Comparison of ENCODE assay signal across 23 mouse cellular contexts in the genomic region with DNA sequence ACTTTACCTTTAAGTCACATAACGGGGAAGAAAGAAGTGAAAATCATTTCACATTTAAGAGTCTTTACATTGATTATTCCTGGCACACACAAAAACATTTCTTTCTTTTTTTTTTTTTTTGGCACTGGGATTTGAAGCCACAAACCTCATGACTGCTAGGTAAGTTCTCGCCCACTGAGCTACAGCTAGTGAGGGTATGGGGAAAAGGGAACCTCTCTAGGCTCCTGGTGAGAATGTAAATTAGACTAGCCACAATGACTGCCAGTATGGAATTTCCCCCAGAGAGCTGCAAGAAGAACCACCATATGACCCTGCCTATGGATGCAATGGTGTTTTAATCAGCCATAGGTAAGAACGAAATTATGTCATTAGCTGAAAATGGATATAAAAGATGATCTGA. TPM values are rescaled to one million over a fixed set of nuclear protein-coding genes. Genes with fewer than 3 reads are reported as not detected.
A peak's percentile ranks its signal among the peaks of the same experiment; 100 is the strongest.
DNase-seq lines count a peak whose midpoint lies in the region; ATAC-seq and TF ChIP-seq lines count a peak whose summit lies in the region.
"Had no signal": no experiment of that assay in that cellular context is flagged by ENCODE, and none has a peak within 500 bp of the region (broad histone marks: within the 10 kb centered on the region; RNA-seq: fewer than 3 reads in every experiment).

No protein-coding gene starts in this region.

- no peak overlapping the region; the same call in 1 of the 2 replicates for H3K4me2 ChIP-seq in CH12.LX (ENCODE audit: insufficient read depth, low read depth, poor library complexity, severe bottlenecking)
- H3K4me2 ChIP-seq in forebrain, embryonic 11.5 days (ENCODE audit: low read depth, low read length, severe bottlenecking): no peak overlapping the region

- no peaks in the 10 kb centered on the region for H3K9me3 ChIP-seq in CH12.LX (replicated peaks; ENCODE audit: low read length)
- no peaks in the 10 kb centered on the region for H3K9me3 ChIP-seq in forebrain, embryonic 11.5 days (ENCODE audit: control insufficient read depth, low read length)
- H3K9me3 ChIP-seq: G1E had no signal

- no peak for ATAC-seq in forebrain, embryonic 11.5 days (replicated peaks; ENCODE audit: low FRiP score)
- ATAC-seq: activated CD4-positive, CD25-positive, alpha-beta regulatory T cell, adult 4 months; CD4-positive, CD25-positive, alpha-beta regulatory T cell, adult 4 months; Patski had no signal

- 86% methylated on average over 3 of the region's 3 CpGs for WGBS in forebrain, embryonic 11.5 days

- H3K9ac ChIP-seq in CH12.LX (ENCODE audit: insufficient read depth, low read depth): no peak overlapping the region
- H3K9ac ChIP-seq in forebrain, embryonic 11.5 days (ENCODE audit: low read length): no peak overlapping the region

- peaks cover 10 to 41% of the 10 kb centered on the region in 2 experiments; a peak in 3 of 4 replicates for H3K4me1 ChIP-seq in CH12.LX (ENCODE audit: control insufficient read depth in 1 of 2, insufficient read depth in 2 of 2)
- no peaks in the 10 kb centered on the region for H3K4me1 ChIP-seq in forebrain, embryonic 11.5 days (replicated peaks; ENCODE audit: control insufficient read depth, insufficient read depth, low read length)

- DNase-seq in CH12.LX (ENCODE audit: extremely low read depth): peak; percentile 74
- peak; percentile 13 for DNase-seq in splenic B cell, adult 2 months (ENCODE audit: low read depth, low spot score)
- DNase-seq in forebrain, embryonic 11.5 days (ENCODE audit: low spot score): no peak
- no peak for DNase-seq in thymus, adult 18-20 months
- DNase-seq: adrenal gland, adult 2 months; adrenal gland, adult 8-10 months; adrenal gland, postnatal 10 days; adrenal gland, postnatal 14 days; adrenal gland, postnatal 25 days; adrenal gland, postnatal 36 days; B cell, adult 2 months; cerebellum, adult 11 months; cerebellum, adult 11-12 months; cerebellum, adult 18-20 months; cerebellum, adult 2 months had no signal

- TF ChIP-seq POLR2A in CH12.LX (IDR thresholded peaks at IDR 0.05; ENCODE audit: low read depth, low read length): no peak

- TF ChIP-seq EP300 in CH12.LX (IDR thresholded peaks at IDR 0.05; ENCODE audit: low read length): peak; percentile 79

- dilution Hi-C loops in CH12.LX (cut with MboI; ENCODE audit: extremely low pct_ligation_motif_present, extremely low pct_unique_long_range_greater_than_20kb, low sequenced_read_pairs): no loop called here

- no peak overlapping the region for H3K4me3 ChIP-seq in CH12.LX (replicated peaks in 1 of 3; ENCODE audit: low read depth in 2 of 3, low read length in 2 of 3, poor library complexity in 1 of 3)
- no peak overlapping the region for H3K4me3 ChIP-seq in forebrain, embryonic 11.5 days (ENCODE audit: low read depth, low read length)

- in situ Hi-C loops in CH12.LX (cut with MboI; ENCODE audit: low pct_ligation_motif_present, low pct_unique_long_range_greater_than_20kb, low sequenced_read_pairs): no loop called here

- no peak for TF ChIP-seq RAD21 in CH12.LX (IDR thresholded peaks at IDR 0.05; ENCODE audit: low read depth, low read length)

- no peaks in the 10 kb centered on the region for H3K79me2 ChIP-seq in CH12.LX (replicated peaks; ENCODE audit: control insufficient read depth, extremely low read depth, insufficient read depth, poor library complexity, severe bottlenecking)

- H3K36me3 ChIP-seq in CH12.LX (replicated peaks in 1 of 2; ENCODE audit: control insufficient read depth in 1 of 2, insufficient read depth in 1 of 2, low read length in 1 of 2): no peaks in the 10 kb centered on the region
- H3K36me3 ChIP-seq in splenic B cell, adult 2 months (ENCODE audit: control insufficient read depth, insufficient read depth, low read length, poor library complexity, severe bottlenecking): no peaks in the 10 kb centered on the region
- H3K36me3 ChIP-seq in forebrain, embryonic 11.5 days (ENCODE audit: control insufficient read depth, insufficient read depth, low read length): no peaks in the 10 kb centered on the region
- H3K36me3 ChIP-seq: G1E had no signal

- H3K27ac ChIP-seq in CH12.LX (ENCODE audit: insufficient read depth, low read depth): no peak overlapping the region
- no peak overlapping the region for H3K27ac ChIP-seq in forebrain, embryonic 11.5 days (ENCODE audit: low read depth, low read length)

- TF ChIP-seq CTCF in CH12.LX (conservative IDR thresholded peaks at IDR 0.05 in 1 of 2, IDR thresholded peaks at IDR 0.05 in 1 of 2; ENCODE audit: low read depth in 2 of 2, low read length in 2 of 2): no peak

- H3K27me3 ChIP-seq in CH12.LX (replicated peaks): no peaks in the 10 kb centered on the region
- H3K27me3 ChIP-seq in splenic B cell, adult 2 months (ENCODE audit: control insufficient read depth, insufficient read depth, low read length, poor library complexity, severe bottlenecking): no peaks in the 10 kb centered on the region
- no peaks in the 10 kb centered on the region for H3K27me3 ChIP-seq in forebrain, embryonic 11.5 days (ENCODE audit: control insufficient read depth, insufficient read depth, low read length)
- H3K27me3 ChIP-seq: Patski had no signal

TF ChIP-seq in CH12.LX, 34 proteins besides CTCF, POLR2A, EP300 and RAD21:
- TF ChIP-seq MAZ (IDR thresholded peaks at IDR 0.05; ENCODE audit: low read depth, low read length): 0 out of 2 replicates have a peak, but pooled peaks have one; percentile 52
- no peak for TF ChIP-seq USF2 (conservative IDR thresholded peaks at IDR 0.05; ENCODE audit: low read depth, low read length)
- no peak for TF ChIP-seq NELFE (IDR thresholded peaks at IDR 0.05; ENCODE audit: low read depth, low read length)
- TF ChIP-seq POLR2AphosphoS2 (IDR thresholded peaks at IDR 0.05; ENCODE audit: low read depth, low read length): no peak
- TF ChIP-seq CHD2 (IDR thresholded peaks at IDR 0.05; ENCODE audit: low read length): no peak
- TF ChIP-seq ZMIZ1 (IDR thresholded peaks at IDR 0.05; ENCODE audit: low read depth, low read length): no peak; the same call in 1 of the 2 replicates
- TF ChIP-seq TCF12 (IDR thresholded peaks at IDR 0.05; ENCODE audit: low read depth, low read length): peak; percentile 60; the same call in 1 of the 2 replicates
- no peak for TF ChIP-seq GABPA (IDR thresholded peaks at IDR 0.05; ENCODE audit: insufficient replicate concordance, low read depth, low read length)
- TF ChIP-seq ELF1 (IDR thresholded peaks at IDR 0.05; ENCODE audit: low read depth, low read length): 0 out of 2 replicates have a peak, but pooled peaks have one; percentile 23
- TF ChIP-seq NRF1 (IDR thresholded peaks at IDR 0.05; ENCODE audit: low read depth, low read length): no peak
- TF ChIP-seq UBTF (IDR thresholded peaks at IDR 0.05; ENCODE audit: low read depth, low read length): no peak
- TF ChIP-seq IRF4 (IDR thresholded peaks at IDR 0.05; ENCODE audit: low read depth, low read length): peak; percentile 77
- TF ChIP-seq E2F4 (IDR thresholded peaks at IDR 0.05; ENCODE audit: insufficient replicate concordance, low read depth, low read length): no peak
- no peak for TF ChIP-seq CHD1 (IDR thresholded peaks at IDR 0.05; ENCODE audit: low read depth, low read length)
- TF ChIP-seq ZNF384 (IDR thresholded peaks at IDR 0.05; ENCODE audit: low read depth, low read length): peak; percentile 91
- no peak for TF ChIP-seq MXI1 (IDR thresholded peaks at IDR 0.05; ENCODE audit: low read depth, low read length)
- TF ChIP-seq KAT2A (IDR thresholded peaks at IDR 0.05; ENCODE audit: insufficient replicate concordance, low read length): no peak
- peak; percentile 65; the same call in 1 of the 2 replicates for TF ChIP-seq TBP (conservative IDR thresholded peaks at IDR 0.05; ENCODE audit: low read depth, low read length)
- TF ChIP-seq RCOR1 (conservative IDR thresholded peaks at IDR 0.05; ENCODE audit: low read depth, low read length): peak; percentile 89
- peak; percentile 52; the same call in 1 of the 2 replicates for TF ChIP-seq MEF2A (IDR thresholded peaks at IDR 0.05; ENCODE audit: borderline replicate concordance, low read depth, low read length)
- TF ChIP-seq SIN3A (IDR thresholded peaks at IDR 0.05; ENCODE audit: low read length): peak; percentile 59; the same call in 1 of the 2 replicates
- TF ChIP-seq PAX5 (IDR thresholded peaks at IDR 0.05; ENCODE audit: low read length): no peak
- TF ChIP-seq MYC (IDR thresholded peaks at IDR 0.05; ENCODE audit: low read depth, low read length): peak; percentile 39; the same call in 1 of the 2 replicates
- TF ChIP-seq BHLHE40 (IDR thresholded peaks at IDR 0.05; ENCODE audit: low read depth, low read length): peak; percentile 67
- TF ChIP-seq USF1 (IDR thresholded peaks at IDR 0.05; ENCODE audit: low read depth, low read length): no peak
- TF ChIP-seq MAFK (IDR thresholded peaks at IDR 0.05; ENCODE audit: insufficient replicate concordance, low read length): peak; percentile 48; the same call in 1 of the 2 replicates
- TF ChIP-seq JUN (IDR thresholded peaks at IDR 0.05; ENCODE audit: insufficient read depth, low read depth, low read length): peak; percentile 26; the same call in 1 of the 2 replicates
- TF ChIP-seq SMC3 (IDR thresholded peaks at IDR 0.05; ENCODE audit: low read depth, low read length): 0 out of 2 replicates have a peak, but pooled peaks have one; percentile 14
- TF ChIP-seq HCFC1 (IDR thresholded peaks at IDR 0.05; ENCODE audit: low read depth, low read length): 0 out of 2 replicates have a peak, but pooled peaks have one; percentile 29
- peak; percentile 59; the same call in 1 of the 2 replicates for TF ChIP-seq MAX (IDR thresholded peaks at IDR 0.05; ENCODE audit: low read length)
- no peak for TF ChIP-seq ZC3H11A (IDR thresholded peaks at IDR 0.05; ENCODE audit: low read depth, low read length)
- no peak for TF ChIP-seq ZKSCAN1 (IDR thresholded peaks at IDR 0.05; ENCODE audit: borderline replicate concordance, low read depth, low read length)
- TF ChIP-seq ETS1 (conservative IDR thresholded peaks at IDR 0.05; ENCODE audit: low read depth, low read length): peak; percentile 73
- TF ChIP-seq JUND (conservative IDR thresholded peaks at IDR 0.05; ENCODE audit: low read depth, low read length): no peak

RNA-seq across cellular contexts. Expression of a gene that starts 49.9 kb away (rescaled TPM):
- not detected in 2 replicates for total RNA-seq in CH12.LX (2012; rRNA removed)
- not detected in 2 replicates for total RNA-seq in CH12.LX (2014; rRNA removed)
- not detected in 2 replicates for polyA plus RNA-seq in CH12.LX (2012; ENCODE audit: insufficient read length, low read depth)
- not detected in 2 replicates for polyA plus RNA-seq in forebrain, embryonic 11.5 days (2014; fragmentation: Nextera tagmentation; extraction: Ambion mirVana)
- total RNA-seq: adrenal gland, adult 18-20 months; adrenal gland, adult 2 months; adrenal gland, adult 8-10 months; adrenal gland, postnatal 14 days; adrenal gland, postnatal 25 days; adrenal gland, postnatal 36 days; ES-E14; G1E; MEL had no signal
- polyA plus RNA-seq: activated CD4-positive, CD25-positive, alpha-beta regulatory T cell, adult 4 months; adrenal gland, adult 2 months; C2C12; CD4-positive, CD25-positive, alpha-beta regulatory T cell, adult 4 months; cerebellum, adult 2 months; G1E; Patski had no signal

RNA-seq across cellular contexts. Expression of a gene that starts 56.8 kb away (rescaled TPM):
- total RNA-seq in CH12.LX (2012; rRNA removed): 0.34 and 0.59 TPM in 2 replicates
- total RNA-seq in CH12.LX (2014; rRNA removed): 0.19 and 0.35 TPM in 2 replicates
- 0.55 and 0.63 TPM in 2 replicates for polyA plus RNA-seq in CH12.LX (2012; ENCODE audit: insufficient read length, low read depth)
- 0.13 TPM in 1 of 2 replicates, not detected in the other for polyA plus RNA-seq in forebrain, embryonic 11.5 days (2014; fragmentation: Nextera tagmentation; extraction: Ambion mirVana)
- total RNA-seq: adrenal gland, adult 18-20 months; adrenal gland, adult 2 months; adrenal gland, adult 8-10 months; adrenal gland, postnatal 14 days; adrenal gland, postnatal 25 days; adrenal gland, postnatal 36 days; MEL had no signal
- polyA plus RNA-seq: activated CD4-positive, CD25-positive, alpha-beta regulatory T cell, adult 4 months; adrenal gland, adult 2 months; C2C12; CD4-positive, CD25-positive, alpha-beta regulatory T cell, adult 4 months; G1E had no signal

Comparison
In these comparisons a context has a peak if more than half of its experiments do, and no peak if none do; other contexts are left out.
1. DNase-seq: peak in CH12.LX (single experiment) and splenic B cell, adult 2 months (single experiment); none in forebrain, embryonic 11.5 days (single experiment) and thymus, adult 18-20 months (0 of 2).